Mouse (Mus musculus) midbrain, embryonic 11.5 days (tissue): Measurements from ENCODE around the gene Olfr1252. TPM values are rescaled to one million over a fixed set of nuclear protein-coding genes. Genes with fewer than 3 reads are reported as not detected.
A peak's percentile ranks its signal among the peaks of the same experiment; 100 is the strongest.

Experiments used
- ATAC-seq: fragments of 200-750 bp; cut with Nextera tagmentation; 2 replicates; pipeline ENCODE4 v1.8.0; 2017; ENCODE audit warnings: moderate TSS enrichment, moderate library complexity; ENCODE audit not compliant: low FRiP score
- DNase-seq: peaks from one replicate; pipeline ENCODE4 v3.0.0; 2015; ENCODE audit warnings: low spot score; ENCODE audit errors: missing footprints
- H3K27ac ChIP-seq: fragments of 300-500 bp; sonication (generic); 2 replicates; pipeline ENCODE4 v1.5.1; 2014; ENCODE audit warnings: low read depth, low read length
- H3K27me3 ChIP-seq: fragments of 300-500 bp; sonication (generic); 2 replicates; pipeline ENCODE4 v1.6.1; 2014; ENCODE audit warnings: mild to moderate bottlenecking, low read length, moderate library complexity, mixed read lengths; ENCODE audit not compliant: control insufficient read depth, insufficient read depth
- H3K36me3 ChIP-seq: fragments of 300-500 bp; sonication (generic); 2 replicates; pipeline ENCODE4 v1.6.1; 2014; ENCODE audit warnings: mild to moderate bottlenecking, low read length, moderate library complexity, mixed read lengths; ENCODE audit not compliant: control insufficient read depth, insufficient read depth
- H3K4me1 ChIP-seq: fragments of 300-500 bp; sonication (generic); 2 replicates; pipeline ENCODE4 v1.6.1; 2014; ENCODE audit warnings: low read length; ENCODE audit not compliant: control insufficient read depth, insufficient read depth
- H3K4me2 ChIP-seq: fragments of 300-500 bp; sonication (generic); 2 replicates; pipeline ENCODE4 v1.6.1; 2014; ENCODE audit warnings: mild to moderate bottlenecking, moderate library complexity
- H3K4me3 ChIP-seq: fragments of 300-500 bp; sonication (generic); 2 replicates; pipeline ENCODE4 v1.5.1; 2014; ENCODE audit warnings: low read depth, low read length
- H3K9ac ChIP-seq: fragments of 300-500 bp; sonication (generic); 2 replicates; pipeline ENCODE4 v1.6.1; 2014; ENCODE audit warnings: low read length
- H3K9me3 ChIP-seq: fragments of 300-500 bp; sonication (generic); 2 replicates; pipeline ENCODE4 v1.6.1; 2016; ENCODE audit warnings: low read length; ENCODE audit not compliant: control insufficient read depth
- WGBS: fragments of 180-500 bp; shearing (Covaris S2); extraction: QIAGEN DNeasy Blood & Tissue Kit; methylation state at CpG from one replicate; pipeline ENCODE4 v1.1.7; 2014; 5-methylcytosine and 5-hydroxymethylcytosine counted together
- polyA plus RNA-seq: library from polyadenylated mRNA; unstranded; fragments of >200 nt; fragmentation: Nextera tagmentation; extraction: Ambion mirVana; gene quantifications from 2 replicates; pipeline ENCODE4 v1.2.1, GENCODE M21; 2014

Olfr1252 gene
- not detected in 2 replicates for polyA plus RNA-seq

- Histone ChIP-seq H3K27me3 (no peaks in the 10 kb centered on the region), H3K9me3 (no peaks in the 10 kb centered on the region), H3K4me3 (no peak within 1 kb of the TSS), H3K4me2 (no peak within 1 kb of the TSS), H3K4me1 (no peaks in the 10 kb centered on the region), H3K9ac (no peak within 1 kb of the TSS), H3K27ac (no peak within 1 kb of the TSS), H3K36me3 (no peaks in the 10 kb centered on the region)
- WGBS: 69% methylated on average over 1 of the region's 1 CpGs
- DNase-seq (no peak), ATAC-seq (no peak)
These were observed at the start of gene Olfr1252 for GRCm38 (mm10) chr2:89724912-89725311. Gene Olfr1252 (minus strand): TSS chr2:89725012.

GRCm38 (mm10) chr2:89756990-89757389 lies 32.2 kb upstream of the Olfr1252 start, which contains the start of gene Olfr1253:
Gene Olfr1253 (minus strand): TSS chr2:89757090.
- H3K4me3 ChIP-seq: no peak within 1 kb of the TSS
- no peaks in the 10 kb centered on the region for H3K4me1 ChIP-seq
- no peaks in the 10 kb centered on the region for H3K9me3 ChIP-seq
- WGBS: 94% methylated on average over 1 of the region's 1 CpGs
- no peak within 1 kb of the TSS for H3K9ac ChIP-seq
- H3K27me3 ChIP-seq: no peaks in the 10 kb centered on the region
- ATAC-seq: no peak
- DNase-seq: no peak
- H3K4me2 ChIP-seq: no peak within 1 kb of the TSS
- H3K27ac ChIP-seq: no peak within 1 kb of the TSS
- H3K36me3 ChIP-seq: no peaks in the 10 kb centered on the region

GRCm38 (mm10) chr2:89691980-89692379 lies 32.8 kb downstream of the Olfr1252 start:
- 78% methylated on average over 6 of the region's 6 CpGs for WGBS
- H3K9me3 ChIP-seq: no peaks in the 10 kb centered on the region
- H3K27me3 ChIP-seq: no peaks in the 10 kb centered on the region
- H3K36me3 ChIP-seq: no peaks in the 10 kb centered on the region
- DNase-seq: no peak
- H3K4me2 ChIP-seq: no peak overlapping the region
- H3K9ac ChIP-seq: no peak overlapping the region
- ATAC-seq: peak; percentile 42; the same call in 1 of the 2 replicates
- no peak overlapping the region for H3K4me3 ChIP-seq
- no peaks in the 10 kb centered on the region for H3K4me1 ChIP-seq
- H3K27ac ChIP-seq: no peak overlapping the region

GRCm38 (mm10) chr2:89671836-89672235 lies 53.0 kb downstream of the Olfr1252 start, which contains the start of gene Olfr1251:
Gene Olfr1251 (minus strand): TSS chr2:89671936.
- H3K4me2 ChIP-seq: no peak within 1 kb of the TSS
- H3K27me3 ChIP-seq: no peaks in the 10 kb centered on the region
- ATAC-seq: no peak
- H3K9ac ChIP-seq: no peak within 1 kb of the TSS
- DNase-seq: no peak
- no peak within 1 kb of the TSS for H3K27ac ChIP-seq
- H3K36me3 ChIP-seq: no peaks in the 10 kb centered on the region
- no peak within 1 kb of the TSS for H3K4me3 ChIP-seq
- no peaks in the 10 kb centered on the region for H3K4me1 ChIP-seq
- H3K9me3 ChIP-seq: no peaks in the 10 kb centered on the region

Other genes starting within 250 kb of the Olfr1252 start
- not detected in 2 replicates for gene Olfr1241, start 237.9 kb downstream of the Olfr1252 start, polyA plus RNA-seq
- not detected in 2 replicates for gene Olfr1242, start 226.7 kb downstream of the Olfr1252 start, polyA plus RNA-seq
- gene Olfr1243, start 193.5 kb downstream of the Olfr1252 start, polyA plus RNA-seq: not detected in 2 replicates
- not detected in 2 replicates for gene Olfr1245, start 146.6 kb downstream of the Olfr1252 start, polyA plus RNA-seq
- not detected in 2 replicates for gene Olfr1246, start 131.9 kb downstream of the Olfr1252 start, polyA plus RNA-seq
- gene Olfr1247, start 110.9 kb downstream of the Olfr1252 start, polyA plus RNA-seq: not detected in 2 replicates
- not detected in 2 replicates for gene Olfr1248, start 106.8 kb downstream of the Olfr1252 start, polyA plus RNA-seq
- gene Olfr1249, start 90.0 kb downstream of the Olfr1252 start, polyA plus RNA-seq: not detected in 2 replicates
- not detected in 2 replicates for gene Olfr1250, start 63.5 kb downstream of the Olfr1252 start, polyA plus RNA-seq
- not detected in 2 replicates for gene Olfr1251, start 53.1 kb downstream of the Olfr1252 start, polyA plus RNA-seq
- not detected in 2 replicates for gene Olfr1253, start 32.1 kb upstream of the Olfr1252 start, polyA plus RNA-seq
- not detected in 2 replicates for gene Olfr1254, start 68.6 kb upstream of the Olfr1252 start, polyA plus RNA-seq
- not detected in 2 replicates for gene Olfr1255, start 87.0 kb upstream of the Olfr1252 start, polyA plus RNA-seq
- not detected in 2 replicates for gene Olfr1256, start 116.5 kb upstream of the Olfr1252 start, polyA plus RNA-seq
- not detected in 2 replicates for gene Olfr48, start 123.2 kb upstream of the Olfr1252 start, polyA plus RNA-seq
- not detected in 2 replicates for gene Olfr1257, start 153.4 kb upstream of the Olfr1252 start, polyA plus RNA-seq
- not detected in 2 replicates for gene Olfr1258, start 202.3 kb upstream of the Olfr1252 start, polyA plus RNA-seq
- not detected in 2 replicates for gene Olfr1259, start 223.7 kb upstream of the Olfr1252 start, polyA plus RNA-seq
- not detected in 2 replicates for gene Olfr1260, start 249.3 kb upstream of the Olfr1252 start, polyA plus RNA-seq